Mouse (Mus musculus) embryonic facial prominence, embryonic 15.5 days (tissue): ENCODE data around the gene Cnnm1. TPM values are rescaled to one million over a fixed set of nuclear protein-coding genes. Genes with fewer than 3 reads are reported as not detected.

Experiments
- ATAC-seq: fragments of 200-750 bp; cut with Nextera tagmentation; 2 replicates; pipeline ENCODE4 v1.8.0; 2017; ENCODE audit warnings: low read depth, moderate TSS enrichment; ENCODE audit not compliant: insufficient number of reproducible peaks, low FRiP score, low TSS enrichment
- H3K27ac ChIP-seq: fragments of 300-500 bp; sonication (generic); replicated peaks from 2 replicates; pipeline ENCODE4 v1.5.1; 2015; ENCODE audit warnings: mild to moderate bottlenecking, inconsistent platforms
- H3K27me3 ChIP-seq: fragments of 300-500 bp; sonication (generic); 2 replicates; pipeline ENCODE4 v1.6.1; 2015; ENCODE audit warnings: inconsistent platforms
- H3K36me3 ChIP-seq: fragments of 300-500 bp; sonication (generic); 2 replicates; pipeline ENCODE4 v1.6.1; 2015; ENCODE audit warnings: mild to moderate bottlenecking, inconsistent platforms
- H3K4me1 ChIP-seq: fragments of 300-500 bp; sonication (generic); 2 replicates; pipeline ENCODE4 v1.6.1; 2015; ENCODE audit warnings: inconsistent platforms
- H3K4me2 ChIP-seq: fragments of 300-500 bp; sonication (generic); replicated peaks from 2 replicates; pipeline ENCODE4 v1.6.1; 2015; ENCODE audit warnings: mild to moderate bottlenecking, inconsistent platforms
- H3K4me3 ChIP-seq: fragments of 300-500 bp; sonication (generic); replicated peaks from 2 replicates; pipeline ENCODE4 v1.5.1; 2015; ENCODE audit warnings: mild to moderate bottlenecking, inconsistent platforms
- H3K9ac ChIP-seq: fragments of 300-500 bp; sonication (generic); 2 replicates; pipeline ENCODE4 v1.6.1; 2015; ENCODE audit warnings: inconsistent platforms
- H3K9me3 ChIP-seq: fragments of 300-500 bp; sonication (generic); replicated peaks from 2 replicates; pipeline ENCODE4 v1.6.1; 2016; ENCODE audit warnings: inconsistent platforms
- WGBS: fragments of 180-500 bp; shearing (Covaris S2); methylation state at CpG from one replicate; pipeline ENCODE4 v1.1.7; 2015; 5-methylcytosine and 5-hydroxymethylcytosine counted together
- polyA plus RNA-seq: library from polyadenylated mRNA; unstranded; fragments of >200 nt; fragmentation: Nextera tagmentation; extraction: Ambion mirVana; gene quantifications from 2 replicates; pipeline ENCODE4 v1.2.1, GENCODE M21; 2015

Cnnm1 gene
- polyA plus RNA-seq, 1 experiment from 2014 or later: 3.1 TPM

DNA sequence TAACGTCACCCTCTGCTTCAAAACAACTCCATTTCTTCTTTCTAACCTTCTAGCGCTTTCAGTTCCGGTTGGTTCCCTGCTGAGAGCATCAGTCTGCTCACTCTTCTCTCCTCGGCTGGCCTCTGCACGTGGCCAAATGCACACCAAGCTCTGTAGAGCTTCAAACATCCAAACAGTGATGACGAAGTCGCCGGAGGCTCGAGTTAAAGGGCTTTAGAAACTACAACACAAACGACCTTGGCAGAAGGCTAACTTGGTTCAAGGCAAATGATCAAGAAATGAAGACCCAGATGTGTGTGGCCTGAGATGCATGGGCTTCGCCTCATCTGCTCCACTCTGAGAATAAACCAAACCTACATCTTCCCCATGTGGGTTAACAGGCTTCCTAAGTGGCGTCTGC, 83.3 kb downstream of the Cnnm1 start:
- Histone ChIP-seq H3K36me3 (no peaks in the 10 kb centered on the region), H3K27ac (no peak overlapping the region), H3K4me2 (peak overlapping the region; percentile 89), H3K27me3 (0 out of 2 replicates have a peak, but pooled peaks cover 2% of the 10 kb centered on the region), H3K4me1 (peaks cover 18% of the 10 kb centered on the region), H3K9ac (no peak overlapping the region), H3K4me3 (peak overlapping the region; percentile 76), H3K9me3 (no peaks in the 10 kb centered on the region)
- 4% methylated on average over 12 of the region's 12 CpGs for WGBS
- ATAC-seq: no peak

DNA sequence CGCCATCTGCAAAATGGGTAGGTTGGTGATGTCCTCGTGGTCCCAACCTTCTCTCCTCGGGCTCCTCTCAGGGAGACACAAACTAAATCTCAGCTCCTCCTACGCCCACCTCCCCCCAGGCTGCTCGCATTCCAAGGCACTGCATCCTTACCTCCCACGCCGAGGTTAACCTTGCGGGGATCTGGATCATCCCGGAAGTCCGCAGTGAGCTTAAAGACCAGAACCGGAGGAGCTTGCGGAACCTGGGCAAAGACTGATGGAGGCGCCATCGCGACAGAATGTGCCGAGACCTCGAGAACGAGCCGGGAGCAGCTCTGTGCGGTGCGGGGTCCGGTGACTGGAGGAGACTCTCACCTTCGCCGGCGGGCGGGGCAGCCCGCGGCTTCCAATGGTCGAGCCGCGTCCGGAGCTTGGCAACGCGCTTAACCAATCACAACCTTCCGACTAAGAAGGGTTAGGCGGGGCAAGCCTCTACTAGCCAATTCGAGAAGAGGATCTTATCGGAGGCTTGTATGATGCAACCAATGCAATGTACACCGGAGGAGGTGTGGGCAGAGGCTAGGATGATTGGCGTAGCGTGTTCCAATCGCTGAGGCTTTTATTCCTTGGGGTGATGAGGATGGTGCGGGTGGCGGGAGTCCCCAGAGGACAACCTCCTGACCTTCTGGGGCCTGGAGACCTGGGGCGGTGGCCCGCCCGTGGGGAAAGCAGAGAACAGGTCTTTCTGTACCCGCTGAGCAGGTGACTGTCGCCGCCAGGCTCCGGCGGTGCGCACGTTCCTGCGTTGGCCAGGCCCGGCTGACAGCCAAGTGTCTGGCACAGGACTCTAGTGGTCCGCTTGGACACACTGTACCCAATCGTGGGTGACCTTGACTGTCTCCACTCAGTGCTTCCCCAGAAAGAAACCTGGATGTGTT, 84.2 kb downstream of the Cnnm1 start, which contains the start of gene Got1:
Got1 (minus strand) TSS at position 419 of the 917 bp plus-strand sequence.
- peak within 1 kb of the TSS; percentile 49 for H3K9ac ChIP-seq
- under 1% methylated on average over 58 of the region's 58 CpGs for WGBS
- ATAC-seq: peak; percentile 99
- peak within 1 kb of the TSS; percentile 75 for H3K27ac ChIP-seq
- peaks cover 18% of the 10 kb centered on the region for H3K4me1 ChIP-seq
- no peaks in the 10 kb centered on the region for H3K36me3 ChIP-seq
- peak within 1 kb of the TSS; percentile 89 for H3K4me2 ChIP-seq
- H3K27me3 ChIP-seq: 0 out of 2 replicates have a peak, but pooled peaks cover 5% of the 10 kb centered on the region
- no peaks in the 10 kb centered on the region for H3K9me3 ChIP-seq
- H3K4me3 ChIP-seq: peak within 1 kb of the TSS; percentile 76

DNA sequence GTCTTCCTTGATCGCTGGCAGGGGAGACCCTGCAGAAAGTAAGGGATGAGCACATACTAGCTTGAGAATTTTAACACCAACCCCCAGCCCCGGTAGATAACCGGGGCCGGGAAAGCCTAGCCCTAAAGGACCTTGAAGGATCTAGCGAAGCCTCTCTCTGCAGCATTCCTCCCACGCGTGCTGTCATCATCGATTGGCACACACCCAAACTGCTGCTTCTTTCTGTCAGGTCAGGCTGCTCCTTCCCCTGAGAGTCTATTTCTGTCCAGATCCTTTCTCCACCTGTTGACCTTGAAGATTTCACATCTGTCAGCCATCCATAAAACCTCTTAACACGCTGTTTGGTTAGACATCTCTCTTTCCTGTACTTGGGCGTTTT, 84.9 kb downstream of the Cnnm1 start:
- 11% methylated on average over 10 of the region's 10 CpGs for WGBS
- H3K27ac ChIP-seq: peak overlapping the region; percentile 75
- H3K36me3 ChIP-seq: no peaks in the 10 kb centered on the region
- ATAC-seq: peak; percentile 11; the same call in 1 of the 2 replicates
- peak overlapping the region; percentile 49 for H3K9ac ChIP-seq
- peaks cover 18% of the 10 kb centered on the region for H3K4me1 ChIP-seq
- H3K4me2 ChIP-seq: peak overlapping the region; percentile 89
- H3K9me3 ChIP-seq: no peaks in the 10 kb centered on the region
- 0 out of 2 replicates have a peak, but pooled peaks cover 5% of the 10 kb centered on the region for H3K27me3 ChIP-seq
- H3K4me3 ChIP-seq: peak overlapping the region; percentile 76

DNA sequence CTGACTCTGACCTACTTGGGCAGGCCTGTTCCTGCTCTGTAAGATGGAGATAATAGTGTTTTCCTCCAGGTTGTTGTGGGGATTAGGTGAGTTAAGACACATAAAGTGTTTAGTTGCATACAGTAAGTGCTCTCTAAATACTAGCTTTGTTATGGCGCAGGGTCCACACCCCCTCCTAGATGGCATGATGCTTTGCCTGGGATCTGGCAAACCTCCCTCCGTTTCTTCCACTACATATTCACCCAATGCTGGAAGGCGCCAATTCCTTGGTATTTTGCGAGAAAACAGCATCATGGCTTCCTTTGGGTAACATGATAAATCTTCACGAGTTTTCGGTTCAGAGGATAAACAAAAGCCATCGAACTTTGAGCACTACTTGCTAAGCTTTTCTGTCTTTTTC, 85.3 kb downstream of the Cnnm1 start:
- Histone ChIP-seq H3K27ac (peak overlapping the region; percentile 75; the same call in 1 of the 2 replicates), H3K4me2 (no peak overlapping the region; the same call in 1 of the 2 replicates), H3K4me1 (peaks cover 18% of the 10 kb centered on the region), H3K9ac (no peak overlapping the region), H3K9me3 (no peaks in the 10 kb centered on the region), H3K4me3 (peak overlapping the region; percentile 76; the same call in 1 of the 2 replicates), H3K27me3 (0 out of 2 replicates have a peak, but pooled peaks cover 5% of the 10 kb centered on the region), H3K36me3 (no peaks in the 10 kb centered on the region)
- 82% methylated on average over 7 of the region's 7 CpGs for WGBS
- ATAC-seq: no peak

DNA sequence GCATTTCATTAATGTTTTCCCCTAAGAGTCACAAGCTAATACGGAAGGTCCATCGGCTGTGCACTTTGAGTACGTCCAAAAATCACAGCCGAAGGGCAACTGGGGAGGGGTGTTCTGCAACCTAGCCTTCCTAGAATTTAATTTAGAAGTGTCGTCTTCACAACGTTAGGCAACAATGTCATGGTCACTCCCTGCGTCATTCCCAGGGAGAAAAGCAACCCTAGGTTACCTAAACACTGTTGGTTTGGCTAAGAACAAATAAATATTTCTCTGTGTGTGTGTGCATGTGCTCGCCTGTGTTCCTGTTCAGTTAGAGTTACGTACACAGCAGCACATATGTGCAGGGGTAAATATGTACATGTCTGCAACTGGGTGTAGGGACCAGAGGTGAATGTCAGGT, 85.8 kb downstream of the Cnnm1 start:
- Histone ChIP-seq H3K4me2 (no peak overlapping the region), H3K4me3 (no peak overlapping the region), H3K27me3 (0 out of 2 replicates have a peak, but pooled peaks cover 5% of the 10 kb centered on the region), H3K9ac (no peak overlapping the region), H3K9me3 (no peaks in the 10 kb centered on the region), H3K36me3 (no peaks in the 10 kb centered on the region), H3K4me1 (peaks cover 20% of the 10 kb centered on the region), H3K27ac (no peak overlapping the region)
- 84% methylated on average over 9 of the region's 9 CpGs for WGBS
- no peak for ATAC-seq

DNA sequence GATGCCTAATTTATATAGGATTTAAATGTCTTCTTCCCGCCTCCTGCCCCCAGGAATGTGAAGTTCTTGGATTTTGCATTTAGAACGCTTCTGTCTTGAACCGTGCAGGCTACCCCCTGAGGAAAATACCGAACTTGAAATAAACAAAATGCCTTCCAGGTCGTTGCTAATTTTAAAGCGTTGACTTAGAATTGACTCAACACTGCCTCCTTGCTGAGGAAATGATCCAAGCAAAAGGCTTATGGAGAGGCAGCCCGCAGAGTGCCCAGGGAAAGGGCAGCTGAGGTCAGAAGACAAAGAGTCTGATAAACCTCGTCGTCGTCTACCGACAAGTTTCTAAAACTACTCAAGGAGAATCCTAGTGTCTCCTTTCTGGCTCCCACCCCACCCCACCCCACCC, 86.9 kb downstream of the Cnnm1 start:
- Histone ChIP-seq H3K4me2 (no peak overlapping the region), H3K9me3 (no peaks in the 10 kb centered on the region), H3K27ac (no peak overlapping the region), H3K9ac (no peak overlapping the region), H3K27me3 (0 out of 2 replicates have a peak, but pooled peaks cover 9% of the 10 kb centered on the region), H3K4me3 (no peak overlapping the region), H3K36me3 (no peaks in the 10 kb centered on the region), H3K4me1 (peaks cover 21% of the 10 kb centered on the region)
- ATAC-seq: no peak
- 6% methylated on average over 11 of the region's 11 CpGs for WGBS

DNA sequence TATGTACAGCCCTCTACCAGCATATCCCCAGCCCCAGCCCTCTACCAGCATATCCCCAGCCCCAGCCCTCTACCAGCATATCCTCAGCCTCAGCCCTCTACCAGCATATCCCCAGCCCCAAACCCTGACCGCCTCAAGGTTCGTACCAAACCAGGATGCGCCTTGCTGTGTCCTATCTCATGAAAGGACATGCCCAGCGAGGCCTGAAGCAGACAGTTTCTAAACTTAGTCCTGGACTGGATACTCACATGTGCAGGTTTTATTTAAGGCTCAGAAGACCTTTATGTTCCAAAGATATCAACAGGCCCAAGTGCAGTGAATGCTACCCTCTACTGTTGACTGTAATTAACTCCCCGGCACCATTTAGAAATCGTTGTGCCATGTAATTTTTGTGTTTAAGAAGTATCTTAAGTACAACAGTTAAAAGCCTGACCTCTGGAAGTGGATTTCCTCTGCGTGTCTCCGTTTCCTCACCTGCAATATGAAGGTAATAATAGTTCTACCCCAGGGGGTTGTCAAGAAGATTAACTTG, 87.9 kb downstream of the Cnnm1 start:
- Histone ChIP-seq H3K9me3 (no peaks in the 10 kb centered on the region), H3K36me3 (no peaks in the 10 kb centered on the region), H3K27me3 (0 out of 2 replicates have a peak, but pooled peaks cover 9% of the 10 kb centered on the region), H3K4me2 (no peak overlapping the region), H3K9ac (no peak overlapping the region), H3K4me1 (peaks cover 21% of the 10 kb centered on the region), H3K27ac (no peak overlapping the region), H3K4me3 (no peak overlapping the region)
- 75% methylated on average over 8 of the region's 8 CpGs for WGBS
- ATAC-seq: no peak

DNA sequence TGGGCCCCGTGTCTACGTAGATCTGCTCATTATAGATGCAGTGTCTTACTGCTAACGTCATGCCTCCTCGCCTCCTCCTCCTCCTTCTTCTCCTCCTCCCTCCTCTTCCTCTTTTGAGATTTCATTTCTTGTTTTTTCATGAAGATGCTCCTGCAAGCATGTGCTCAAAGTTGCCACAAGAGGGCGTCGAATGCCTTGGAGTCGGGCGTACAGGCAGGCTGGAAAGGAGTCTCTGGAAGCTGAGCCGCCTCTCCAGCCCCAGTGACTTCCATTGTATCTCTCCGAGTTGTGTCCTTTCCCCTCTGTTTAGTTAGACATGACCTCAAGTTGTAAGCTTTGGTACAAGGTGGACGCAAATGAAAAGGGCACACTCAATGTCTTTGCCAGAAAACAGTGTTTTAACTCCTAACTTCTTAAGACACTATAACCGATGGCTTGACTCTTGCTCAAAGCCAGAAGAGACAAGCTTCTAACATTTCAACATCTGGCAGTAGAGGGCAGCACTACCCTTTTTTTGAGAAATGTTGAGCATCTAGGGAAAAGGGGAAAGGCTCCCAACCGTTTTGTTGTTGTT, 90.0 kb downstream of the Cnnm1 start:
- Histone ChIP-seq H3K4me3 (peak overlapping the region; percentile 32), H3K36me3 (no peaks in the 10 kb centered on the region), H3K4me1 (peaks cover 7% of the 10 kb centered on the region), H3K9me3 (no peaks in the 10 kb centered on the region), H3K4me2 (peak overlapping the region; percentile 52), H3K9ac (no peak overlapping the region), H3K27me3 (0 out of 2 replicates have a peak, but pooled peaks cover 9% of the 10 kb centered on the region), H3K27ac (no peak overlapping the region)
- ATAC-seq: peak; percentile 70; the same call in 1 of the 2 replicates
- 2% methylated on average over 13 of the region's 13 CpGs for WGBS

DNA sequence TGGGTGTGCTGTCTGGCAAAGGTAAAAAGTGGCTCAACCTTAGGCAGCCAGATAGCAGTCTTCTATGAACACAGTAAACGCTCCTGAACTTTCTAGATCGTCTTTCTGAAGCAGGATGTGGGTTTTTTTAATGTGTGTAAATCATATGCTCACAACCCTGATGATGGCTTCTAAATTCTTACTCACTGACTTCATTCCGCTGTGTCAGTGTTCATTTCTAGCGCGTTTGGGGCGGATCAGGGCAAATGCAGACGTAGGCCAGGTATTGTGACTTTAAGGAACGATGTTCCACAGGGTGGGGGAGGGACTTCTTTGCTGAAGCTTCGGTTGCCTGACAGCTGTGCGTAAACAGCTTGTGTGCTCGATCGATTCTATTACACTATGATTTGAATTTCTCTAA, 90.7 kb downstream of the Cnnm1 start:
- WGBS: 20% methylated on average over 12 of the region's 12 CpGs
- no peak overlapping the region for H3K9ac ChIP-seq
- no peak overlapping the region for H3K27ac ChIP-seq
- 0 out of 2 replicates have a peak overlapping the region, but pooled peaks have one; percentile 52 for H3K4me2 ChIP-seq
- H3K4me1 ChIP-seq: 0 out of 2 replicates have a peak, but pooled peaks cover 3% of the 10 kb centered on the region
- ATAC-seq: no peak
- no peaks in the 10 kb centered on the region for H3K36me3 ChIP-seq
- no peak overlapping the region for H3K4me3 ChIP-seq
- H3K9me3 ChIP-seq: no peaks in the 10 kb centered on the region
- H3K27me3 ChIP-seq: 0 out of 2 replicates have a peak, but pooled peaks cover 9% of the 10 kb centered on the region

DNA sequence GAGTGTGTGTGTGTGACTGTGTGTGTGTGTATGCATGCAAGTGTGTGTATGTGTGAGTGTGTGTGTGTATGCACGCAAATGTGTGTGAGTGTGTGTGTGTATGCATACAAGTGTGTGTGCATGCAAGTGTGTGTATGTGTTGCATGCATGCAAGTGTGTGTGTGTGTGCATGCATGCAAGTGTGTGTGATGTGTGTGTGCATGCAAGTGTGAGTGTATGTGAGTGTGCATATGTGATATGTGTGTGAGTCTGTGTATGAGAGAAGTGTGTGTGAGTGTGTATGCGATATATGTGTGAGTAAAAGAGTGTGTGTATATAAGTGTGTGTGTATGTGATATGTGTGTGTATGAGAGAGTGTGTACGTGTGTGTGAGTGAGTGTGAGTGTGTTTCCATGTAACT, 95.1 kb downstream of the Cnnm1 start:
- ATAC-seq: no peak
- Histone ChIP-seq H3K36me3 (no peaks in the 10 kb centered on the region), H3K4me2 (no peak overlapping the region), H3K4me1 (0 out of 2 replicates have a peak, but pooled peaks cover 3% of the 10 kb centered on the region), H3K27me3 (peaks cover 8% of the 10 kb centered on the region; the same call in 1 of the 2 replicates), H3K4me3 (no peak overlapping the region), H3K27ac (no peak overlapping the region), H3K9me3 (no peaks in the 10 kb centered on the region), H3K9ac (no peak overlapping the region)
- WGBS: 89% methylated on average over 3 of the region's 3 CpGs
